Mouse (Mus musculus) kidney, adult 8-10 months (tissue): ENCODE measurements around the gene Slmap.
"Not testable (repeated sequence)": the region's sequence is repeated elsewhere in the genome, so short reads cannot be mapped to it uniquely, and the experiment has no call there.

Source experiments
- DNase-seq, 2 experiments: peaks; one replicate each; pipeline ENCODE4 v3.0.0; 2022

Gene Slmap

DNA sequence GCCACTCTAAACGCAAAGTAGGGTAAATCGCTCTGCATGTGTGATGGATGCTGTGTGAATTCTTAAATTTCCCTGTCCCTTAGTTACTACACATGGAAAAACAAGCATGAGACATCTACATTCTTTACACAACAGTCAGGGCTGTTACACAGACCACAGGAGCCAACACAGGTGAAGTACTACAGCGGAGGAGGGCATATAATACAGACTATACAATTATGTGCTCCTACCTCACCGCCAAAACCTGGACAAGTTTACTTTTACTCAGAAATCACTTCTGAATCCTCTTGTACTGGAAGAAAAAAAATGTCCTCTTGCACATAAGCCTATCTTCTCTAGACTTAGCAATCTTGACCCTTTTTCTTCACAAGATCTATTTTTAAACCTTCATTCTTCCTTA is 66.8 kb downstream of the Slmap start:
- DNase-seq = no peak

DNA sequence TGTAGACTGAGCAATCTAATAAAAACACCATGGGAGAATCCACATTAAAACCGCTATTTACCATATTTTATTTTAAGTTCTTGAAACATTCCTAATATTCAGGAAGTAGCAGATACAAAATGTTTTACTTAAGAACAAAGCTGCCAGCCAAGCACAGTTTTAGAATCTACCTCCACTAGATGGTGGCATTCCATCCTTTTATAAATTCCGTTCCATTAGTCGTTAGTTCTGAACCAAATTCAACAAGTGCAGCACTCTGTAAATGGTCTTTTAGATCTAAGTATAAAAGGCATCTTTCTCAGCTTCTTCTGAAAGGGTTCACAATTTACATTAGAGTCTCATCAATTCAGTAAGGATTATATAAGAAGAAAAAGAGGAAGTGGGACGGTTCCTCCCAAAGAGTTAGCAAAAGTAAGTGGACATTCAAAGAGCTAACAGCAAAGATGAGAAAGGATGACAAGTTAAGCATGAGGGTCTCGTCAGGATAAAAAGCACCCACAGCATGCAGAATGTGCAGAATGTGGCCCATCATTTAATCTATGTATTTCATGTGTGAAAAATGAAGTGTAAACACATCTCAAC is 68.1 kb downstream of the Slmap start:
- no peak for DNase-seq

DNA sequence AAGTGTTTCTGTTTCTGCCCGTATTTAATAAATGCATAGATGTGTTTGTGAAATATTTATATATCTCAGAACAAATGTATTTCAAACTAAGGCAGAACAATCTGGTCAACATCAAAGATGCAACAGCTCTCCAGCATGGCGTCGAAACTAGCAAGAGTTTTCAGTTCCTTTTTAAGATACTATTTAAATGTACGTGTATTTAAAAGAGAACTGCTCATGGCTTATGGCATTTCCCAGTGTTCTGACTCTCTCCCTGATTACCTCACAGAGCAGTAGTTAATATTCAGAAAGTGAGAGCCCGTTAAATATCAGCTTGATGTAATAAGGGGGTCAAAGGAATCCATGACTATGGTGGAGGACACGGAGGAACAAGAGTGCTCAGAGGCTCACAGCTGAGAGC is 68.8 kb downstream of the Slmap start:
- no peak for DNase-seq

DNA sequence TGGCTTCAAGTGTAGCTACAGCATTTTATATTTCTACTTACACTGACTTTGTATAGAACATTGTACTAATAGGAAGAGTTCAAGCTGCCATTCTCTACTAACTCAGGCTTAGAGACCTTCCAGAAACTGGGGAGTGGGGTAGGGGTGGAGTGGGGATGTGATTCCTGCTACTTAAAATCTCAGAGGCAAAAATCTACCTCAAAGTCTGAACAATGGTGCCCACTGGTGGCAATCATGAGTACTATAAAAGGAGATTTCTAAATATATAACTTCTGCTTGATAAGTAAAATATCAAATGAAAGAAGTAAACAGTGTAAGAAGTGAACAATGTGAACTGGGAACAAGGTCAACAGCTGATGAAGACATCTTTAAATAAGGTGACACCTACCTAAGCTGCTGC is 75.2 kb downstream of the Slmap start:
- peak in 1 of 2 experiments; percentile 13 for DNase-seq

DNA sequence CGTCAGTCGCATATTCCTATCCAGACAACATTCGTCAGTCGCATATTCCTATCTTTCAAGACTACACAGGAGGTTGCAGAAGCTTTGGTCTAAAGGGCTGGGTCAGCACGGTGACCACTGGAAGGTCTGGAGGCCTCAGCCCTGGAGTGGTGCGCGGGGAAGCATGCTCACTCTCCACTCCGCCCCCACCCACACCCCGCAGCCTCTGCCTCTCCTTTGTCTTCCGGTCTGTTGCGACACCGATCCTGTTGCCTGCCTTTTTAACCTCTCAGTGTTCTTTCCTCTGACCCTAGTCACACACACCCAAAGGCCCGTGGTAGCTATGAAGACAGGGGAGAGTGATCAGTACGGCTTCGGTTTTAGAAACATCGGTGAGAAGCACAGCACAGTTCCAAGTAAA is 79.9 kb downstream of the Slmap start:
- DNase-seq = no peak

DNA sequence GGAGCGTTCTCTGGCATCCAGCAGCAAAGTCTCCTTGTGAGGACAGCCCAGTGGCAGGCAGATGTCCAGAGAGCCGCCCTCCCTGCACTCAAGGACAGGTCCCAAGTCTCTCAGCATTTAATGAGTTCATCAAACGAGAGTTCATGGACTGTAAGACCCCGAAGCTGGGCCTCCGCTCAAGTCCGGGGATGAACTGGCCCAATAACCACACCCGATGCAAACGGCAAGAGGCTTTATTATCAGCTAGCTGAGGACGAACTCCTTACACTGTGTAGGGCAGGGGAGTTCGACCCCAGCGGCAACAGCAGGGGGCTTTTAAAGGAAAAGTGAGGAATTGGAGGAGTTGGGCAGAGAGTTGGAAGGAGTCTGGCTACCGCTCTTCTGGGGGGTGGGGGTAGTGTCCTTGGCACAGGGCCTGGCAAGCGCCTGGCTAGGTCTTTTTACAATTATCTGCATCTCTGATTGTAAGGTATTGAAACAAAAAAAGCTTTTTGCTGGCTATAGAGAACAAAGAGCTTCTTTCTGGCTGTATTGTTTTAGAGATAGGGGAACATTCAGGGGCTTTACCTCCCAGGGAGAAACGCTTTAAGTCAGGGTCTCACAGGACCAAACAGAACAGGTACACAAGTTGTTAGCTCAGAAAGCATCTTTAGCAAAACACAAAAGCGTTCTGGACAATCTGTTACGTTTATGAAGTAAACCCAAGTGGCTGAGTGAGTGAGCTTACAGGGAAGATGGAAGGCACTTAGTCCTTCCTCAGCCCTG is 84.5 kb downstream of the Slmap start:
- DNase-seq = no peak

DNA sequence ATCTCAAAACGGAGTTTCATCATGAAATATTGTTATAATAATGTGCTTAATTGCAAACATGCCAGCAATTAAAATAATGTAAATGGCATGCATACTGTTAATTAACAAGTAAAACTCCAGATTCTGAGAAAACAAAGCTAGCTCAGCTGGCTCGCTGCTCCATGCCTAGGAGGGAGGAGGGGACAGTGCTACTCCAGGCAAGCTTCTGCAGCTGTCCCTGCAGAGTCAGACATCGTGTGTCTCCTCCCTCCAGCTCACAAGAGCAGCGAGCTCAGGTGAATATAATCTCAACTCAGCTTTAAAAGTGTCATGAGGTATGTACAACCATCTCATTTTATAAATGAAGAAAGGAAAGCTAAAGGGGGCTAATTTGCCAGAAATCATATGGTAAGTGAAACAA is 86.2 kb downstream of the Slmap start:
- DNase-seq = no peak

DNA sequence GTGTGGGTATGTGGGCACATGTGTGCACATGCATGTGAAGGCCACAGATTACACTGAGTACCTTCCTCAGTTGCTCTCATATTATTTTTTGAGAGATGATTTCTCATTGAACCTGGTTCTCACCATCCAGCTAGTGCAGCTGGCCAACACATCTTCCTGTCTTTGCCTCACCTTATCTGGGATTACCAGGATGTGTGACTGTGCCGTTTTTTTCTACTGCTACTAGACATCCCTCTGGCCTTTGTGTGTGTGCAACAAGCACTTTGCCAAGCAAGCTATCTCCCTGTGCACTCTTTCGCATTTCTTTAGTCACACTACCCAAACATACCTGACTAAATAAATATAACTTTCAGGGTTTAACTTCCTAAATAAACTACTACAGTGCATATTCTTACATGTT is 87.5 kb downstream of the Slmap start:
- no peak for DNase-seq

DNA sequence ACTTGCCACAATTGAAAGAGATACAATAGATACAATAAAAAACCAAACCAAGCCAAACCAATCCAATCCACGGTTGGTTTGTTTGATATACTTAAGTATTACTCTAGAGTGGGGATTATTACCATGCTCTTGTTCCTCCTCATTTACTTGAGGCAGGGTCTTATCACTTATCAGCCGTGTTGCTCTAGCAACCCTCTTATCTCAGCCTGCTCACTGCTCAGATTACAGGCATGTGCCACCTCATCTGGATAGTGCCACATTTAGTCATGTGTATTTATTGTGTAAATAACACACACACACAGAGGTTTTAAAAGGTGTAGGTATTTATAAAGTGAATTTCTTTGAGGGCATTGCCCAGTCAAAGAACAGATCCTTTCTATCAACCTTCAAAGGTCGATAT is 88.2 kb downstream of the Slmap start:
- DNase-seq = no peak

DNA sequence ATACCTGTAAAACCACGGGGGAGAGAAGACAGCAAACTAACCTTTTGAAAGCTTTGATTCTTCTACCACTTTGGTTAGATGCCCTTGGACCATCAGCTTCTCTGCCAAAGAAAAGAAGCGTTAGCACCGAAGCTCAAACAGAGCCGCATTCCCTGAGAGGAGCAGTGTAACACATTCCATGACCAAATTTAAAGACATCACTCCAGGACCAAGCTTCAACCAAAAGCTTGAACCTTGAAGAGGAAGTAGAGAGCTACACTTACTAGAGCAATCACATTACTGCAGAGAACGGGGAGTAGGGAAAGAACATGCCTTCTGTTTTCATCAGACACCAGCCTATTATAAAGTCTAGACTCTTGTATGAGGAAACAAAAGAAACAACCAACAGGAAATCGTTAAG is 92.2 kb downstream of the Slmap start:
- DNase-seq = no peak

DNA sequence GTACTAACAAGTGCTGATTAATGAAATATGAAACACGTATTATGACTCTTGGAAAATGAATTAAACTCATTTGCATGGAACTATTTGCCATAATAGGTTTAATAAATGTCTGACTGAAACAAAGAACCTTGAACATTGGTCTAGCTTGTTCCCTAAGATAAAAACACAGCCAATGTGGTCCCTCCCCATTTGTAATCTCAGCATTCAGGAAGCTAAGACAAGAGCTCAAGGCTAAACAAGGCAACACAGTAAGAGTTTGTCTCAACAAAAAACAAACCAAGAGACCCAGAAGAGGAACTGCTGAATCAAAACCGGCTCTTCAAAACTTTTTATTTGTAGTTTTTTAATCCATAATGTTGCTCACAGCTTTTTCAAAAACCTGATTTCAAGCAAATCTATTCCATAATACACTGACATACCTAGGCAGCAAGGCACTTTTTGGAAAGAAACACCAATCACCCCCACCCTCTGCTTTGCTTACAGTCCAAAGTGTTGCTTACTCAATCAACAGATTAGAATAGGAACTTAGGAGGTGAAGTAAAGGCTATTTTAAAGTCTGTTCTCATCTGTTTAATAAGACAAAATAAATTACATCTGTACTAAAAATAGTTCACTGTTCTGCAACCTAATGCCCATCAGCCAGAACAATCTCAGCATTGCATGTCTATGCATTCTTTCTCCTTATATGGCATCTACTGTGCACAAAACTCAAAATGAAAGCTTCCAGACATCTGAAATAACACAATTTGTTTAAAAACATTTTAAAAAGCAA is 93.5 kb downstream of the Slmap start:
- no peak for DNase-seq

DNA sequence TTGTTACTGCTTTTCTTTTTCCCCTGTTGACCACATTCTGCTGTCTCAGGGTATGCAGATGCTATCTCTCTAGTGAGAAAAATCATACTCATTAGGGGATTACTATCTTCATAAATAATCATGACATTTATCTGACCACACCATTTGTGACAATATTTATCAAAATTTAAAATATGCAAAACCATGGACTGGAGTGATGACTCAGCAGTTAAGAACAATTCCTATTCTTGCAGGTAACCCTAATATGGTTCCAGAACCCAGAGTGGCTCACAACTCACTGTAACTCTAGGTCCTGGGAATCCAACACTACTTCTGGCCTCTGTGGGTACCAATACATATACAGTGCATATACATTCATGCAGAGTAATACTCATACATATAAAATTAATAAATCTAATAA is 94.7 kb downstream of the Slmap start:
- DNase-seq = no peak

DNA sequence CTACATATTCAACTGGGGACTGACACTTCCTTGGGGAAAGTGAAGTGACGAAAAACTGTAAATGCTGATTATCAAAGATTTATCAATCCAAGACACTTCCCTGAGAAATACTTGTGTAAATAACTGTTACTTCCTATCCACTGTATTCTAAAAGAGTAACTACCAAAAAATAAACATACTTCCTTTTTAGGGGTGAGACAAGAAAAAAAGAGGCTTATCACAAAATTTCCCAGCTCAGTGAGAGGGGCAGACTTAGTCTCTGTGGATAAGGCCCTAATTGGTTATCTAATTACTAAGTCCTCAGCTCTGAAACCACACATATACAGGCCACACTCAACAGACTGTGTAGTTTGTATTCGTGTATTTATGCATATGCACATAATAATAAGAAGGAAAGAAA is 97.0 kb downstream of the Slmap start:
- DNase-seq = no peak

DNA sequence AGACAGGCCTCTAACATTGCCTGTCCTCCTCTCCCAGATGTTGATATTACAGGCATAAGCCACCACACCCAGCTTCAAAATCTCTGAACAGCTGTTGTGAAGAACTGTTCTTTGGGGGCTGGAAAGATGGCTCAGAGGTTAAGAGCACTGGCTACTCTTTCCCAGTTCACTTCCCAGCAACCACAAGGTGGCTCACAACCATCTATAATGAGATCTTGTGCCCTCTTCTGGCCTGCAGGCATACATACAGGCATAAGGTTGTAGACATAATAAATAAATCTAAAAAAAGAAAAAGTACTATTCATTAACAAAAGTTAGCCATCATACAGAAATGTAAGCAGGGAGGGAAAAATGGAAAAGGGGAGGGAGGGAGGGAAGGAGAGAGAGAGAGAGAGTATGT is 98.4 kb downstream of the Slmap start:
- no peak for DNase-seq

DNA sequence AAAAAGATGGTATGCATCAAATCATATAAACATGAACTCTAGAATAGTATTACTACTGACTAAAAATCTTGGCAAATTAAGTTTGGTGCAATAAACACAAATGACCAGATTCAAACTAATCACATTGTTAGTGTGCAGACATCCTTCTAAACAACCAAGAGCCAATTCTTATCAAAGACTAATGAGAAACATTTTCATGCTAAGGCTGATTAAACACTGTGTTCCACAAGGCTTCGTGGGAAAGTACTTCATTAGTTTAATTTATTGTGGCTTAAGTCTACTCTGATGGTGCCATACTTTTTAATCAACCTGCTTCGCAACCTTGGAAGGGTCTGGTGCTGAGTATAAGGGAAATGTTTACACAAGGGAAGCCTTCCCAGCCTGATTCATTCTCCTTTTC is 102.4 kb downstream of the Slmap start:
- DNase-seq = no peak

DNA sequence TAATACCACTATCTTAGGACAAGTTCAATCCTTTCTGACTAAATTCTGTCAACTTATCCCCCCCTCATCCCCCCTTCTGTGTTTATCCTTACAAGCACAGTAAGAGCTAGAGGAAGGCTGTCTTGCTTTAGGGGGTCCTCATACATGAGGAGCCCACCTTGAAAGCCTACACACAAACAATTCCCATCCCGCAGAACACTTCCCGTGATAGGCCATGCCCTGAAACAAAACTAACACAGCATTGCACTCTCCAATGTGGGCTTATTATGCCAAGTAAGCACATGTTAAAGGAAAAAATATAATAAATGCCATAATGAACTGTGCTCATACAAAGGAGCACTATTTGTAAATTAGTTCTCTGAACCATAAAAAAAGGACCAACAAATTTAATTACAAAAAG is 102.8 kb downstream of the Slmap start:
- no peak for DNase-seq

DNA sequence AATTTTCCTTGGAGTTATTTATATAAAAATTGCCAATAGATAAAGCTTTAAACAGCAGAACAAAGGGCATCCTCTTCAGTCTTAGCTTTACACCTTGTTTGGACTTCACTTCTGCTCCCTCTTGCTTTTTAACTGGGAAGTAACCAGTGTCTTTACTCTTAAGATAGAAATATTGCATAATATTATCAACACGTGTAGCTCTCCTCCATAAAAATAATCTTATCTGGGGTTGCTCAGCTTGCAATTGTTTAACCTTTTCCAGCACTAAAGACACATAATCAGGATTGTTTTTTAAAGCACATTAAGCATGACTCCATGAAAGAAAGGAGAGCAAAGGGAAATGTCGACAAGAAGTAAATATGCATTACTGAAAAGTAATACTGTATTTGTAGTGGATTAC is 114.5 kb downstream of the Slmap start:
- no peak for DNase-seq

DNA sequence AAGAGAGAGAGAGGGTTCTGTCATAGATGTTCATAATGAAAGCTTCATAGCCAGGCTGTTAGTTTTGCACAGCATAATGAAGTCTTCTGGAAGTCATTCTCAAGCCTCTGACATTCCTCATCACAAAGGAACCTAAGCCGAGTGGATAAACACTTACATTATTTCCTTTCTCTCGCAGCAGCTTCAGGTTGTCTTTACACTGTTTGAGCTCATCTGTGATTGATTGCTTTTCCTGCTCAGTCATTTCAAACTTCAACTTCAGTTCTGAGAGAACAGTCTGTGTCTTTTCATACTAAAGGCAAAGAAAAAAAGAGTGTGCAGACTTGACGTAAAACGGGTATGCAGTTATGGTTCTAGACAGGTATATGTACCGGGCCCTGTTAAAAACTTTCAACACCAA is 116.8 kb downstream of the Slmap start:
- DNase-seq = no peak

DNA sequence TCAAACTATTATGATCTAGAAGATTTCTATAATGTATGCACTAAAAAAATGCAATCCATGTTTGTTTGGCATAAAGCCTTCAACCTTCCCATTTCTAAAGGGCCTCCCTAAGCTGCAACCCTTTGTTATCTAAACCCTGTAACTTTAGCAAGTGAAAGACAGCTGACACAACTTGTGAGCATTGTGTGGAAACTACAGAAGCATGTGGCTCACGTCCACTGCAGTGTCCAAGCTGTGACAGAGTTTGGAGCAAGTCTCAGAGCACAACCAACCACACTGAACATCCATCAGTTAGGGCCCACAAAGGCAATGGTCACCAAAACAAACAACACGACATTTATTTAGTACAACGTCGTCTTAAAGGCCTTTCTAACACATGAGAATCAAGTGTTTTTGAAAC is 117.6 kb downstream of the Slmap start:
- no peak for DNase-seq

DNA sequence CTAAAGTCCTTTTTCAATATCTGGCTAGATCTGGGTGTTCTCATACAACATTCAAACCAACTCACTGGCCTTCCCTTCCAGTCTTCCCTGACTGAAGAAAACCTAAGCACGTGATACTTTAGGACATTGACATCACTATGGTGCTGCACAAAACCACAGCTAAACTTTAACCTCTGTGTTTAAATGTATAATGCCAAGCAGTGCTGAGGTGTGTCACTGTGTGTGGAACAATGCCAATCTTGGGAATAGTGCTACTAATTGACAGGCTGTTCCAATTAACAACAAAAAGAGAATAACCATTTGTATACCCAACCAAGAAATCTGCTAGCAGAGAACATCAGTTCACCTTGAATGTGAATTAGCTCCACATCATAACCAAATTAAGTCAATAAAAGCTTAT is 121.2 kb downstream of the Slmap start:
- DNase-seq = no peak

DNA sequence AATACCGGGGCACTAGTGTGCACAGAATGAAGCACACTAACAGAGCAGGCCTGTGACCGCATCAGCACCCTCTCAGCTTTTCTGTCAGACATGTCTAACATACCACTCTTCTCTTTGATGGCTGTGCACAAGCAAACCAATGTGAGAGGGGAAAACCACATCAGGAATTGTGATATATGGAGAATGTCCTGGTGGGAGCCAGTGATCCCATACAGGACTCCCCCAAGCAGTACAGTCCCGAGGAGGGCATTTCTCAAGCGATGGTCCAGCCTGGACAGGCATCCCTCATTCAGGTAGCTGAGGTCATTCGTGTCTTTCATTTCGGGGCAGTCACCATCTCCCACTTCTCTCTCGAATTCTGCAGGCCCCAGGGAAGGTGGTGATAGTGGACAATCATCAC is 128.0 kb downstream of the Slmap start:
- no peak for DNase-seq

DNA sequence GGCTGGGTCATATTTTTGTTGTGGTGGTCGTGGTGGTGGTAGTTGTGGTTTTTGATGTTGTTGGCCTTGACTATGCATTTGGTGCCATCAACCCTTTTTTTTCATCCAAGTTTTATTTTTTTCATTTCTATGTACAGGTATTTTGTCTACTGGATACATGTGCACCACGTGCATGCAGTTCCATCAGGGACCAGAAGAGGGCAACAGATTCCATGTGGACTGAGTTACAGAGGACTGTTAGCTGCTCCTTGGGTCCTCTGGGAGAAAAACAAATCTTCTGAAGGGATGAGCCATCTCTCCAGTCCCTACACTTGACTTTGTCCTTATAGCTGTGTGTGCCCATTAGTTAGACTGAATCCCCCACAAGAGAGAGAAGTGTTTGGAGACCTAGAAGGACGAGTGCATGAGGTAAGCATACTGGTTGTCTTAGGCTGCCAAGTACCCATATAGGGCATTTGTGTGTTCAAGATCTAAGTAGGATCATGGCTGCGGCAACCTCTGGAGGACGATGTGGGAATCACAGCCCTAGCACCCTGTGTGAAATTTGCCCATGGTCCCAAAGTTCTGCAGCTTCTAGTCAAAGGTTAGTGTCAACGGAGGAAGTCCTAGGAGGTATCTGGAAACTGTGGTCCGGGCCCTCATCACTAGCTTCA is 136.1 kb downstream of the Slmap start:
- no peak for DNase-seq

DNA sequence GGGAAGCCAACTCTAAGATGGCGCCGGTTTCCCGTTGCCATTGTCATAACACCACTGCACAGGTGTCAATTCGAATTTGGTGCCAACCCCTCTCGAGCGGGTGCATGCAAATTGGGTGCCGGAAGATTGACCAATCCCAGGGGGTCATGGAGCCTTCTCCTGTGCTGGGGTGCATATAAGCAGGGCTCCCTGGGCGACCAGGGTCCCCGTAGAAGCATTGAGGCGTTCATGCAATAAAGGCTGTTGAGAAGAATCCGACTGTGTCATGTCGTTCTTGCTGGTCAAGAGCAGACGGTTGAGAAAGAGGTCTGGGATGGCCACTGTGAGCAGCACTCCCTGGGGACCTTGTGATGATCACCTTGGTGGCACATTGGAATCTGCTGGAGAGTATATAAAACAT is 142.9 kb downstream of the Slmap start:
- DNase-seq = no peak

DNA sequence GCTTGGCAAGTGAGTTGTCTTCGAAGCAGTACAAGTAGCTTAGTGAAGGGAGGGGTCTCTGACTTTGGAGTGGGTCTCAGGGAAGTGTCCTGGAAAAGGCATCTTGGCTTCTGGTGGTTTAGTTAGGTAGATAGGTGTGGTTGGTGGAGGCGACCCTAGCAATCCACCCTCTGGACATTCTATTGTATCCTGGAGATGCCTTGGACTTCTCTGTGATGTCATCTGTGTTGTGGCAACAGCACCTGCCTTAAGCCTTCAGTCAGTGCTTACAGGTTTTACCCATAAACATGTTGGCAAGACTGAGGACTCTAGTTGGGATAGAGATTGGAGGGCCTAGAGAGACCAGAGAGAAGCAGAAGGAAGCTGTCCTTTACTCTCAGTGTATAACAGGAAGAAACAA is 145.8 kb downstream of the Slmap start:
- not testable (repeated sequence) for DNase-seq
